Mouse (Mus musculus) liver, embryonic 13.5 days (tissue): ENCODE results near the gene Tmem50b. TPM values are rescaled to one million over a fixed set of nuclear protein-coding genes. Genes with fewer than 3 reads are reported as not detected.

Experiments
- ATAC-seq: fragments of 200-750 bp; cut with Nextera tagmentation; 2 replicates; pipeline ENCODE4 v1.8.0; 2017; ENCODE audit warnings: low read depth, mild to moderate bottlenecking, moderate number of reproducible peaks, moderate library complexity
- DNase-seq: peaks from one replicate; pipeline ENCODE4 v3.0.0; 2022
- H3K27ac ChIP-seq: fragments of 300-500 bp; sonication (generic); 2 replicates; pipeline ENCODE4 v1.5.1; 2015; ENCODE audit warnings: moderate library complexity, mild to moderate bottlenecking, inconsistent platforms
- H3K27me3 ChIP-seq: fragments of 300-500 bp; sonication (generic); 2 replicates; pipeline ENCODE4 v1.6.1; 2015; ENCODE audit warnings: mild to moderate bottlenecking, inconsistent platforms
- H3K36me3 ChIP-seq: fragments of 300-500 bp; sonication (generic); 2 replicates; pipeline ENCODE4 v1.6.1; 2015; ENCODE audit warnings: mild to moderate bottlenecking, inconsistent platforms
- H3K4me1 ChIP-seq: fragments of 300-500 bp; sonication (generic); replicated peaks from 2 replicates; pipeline ENCODE4 v1.6.1; 2015; ENCODE audit warnings: inconsistent platforms
- H3K4me2 ChIP-seq: fragments of 300-500 bp; sonication (generic); 2 replicates; pipeline ENCODE4 v1.6.1; 2015; ENCODE audit warnings: inconsistent platforms, mild to moderate bottlenecking, moderate library complexity
- H3K4me3 ChIP-seq: fragments of 300-500 bp; sonication (generic); replicated peaks from 2 replicates; pipeline ENCODE4 v1.5.1; 2015; ENCODE audit warnings: mild to moderate bottlenecking, inconsistent platforms
- H3K9ac ChIP-seq: fragments of 300-500 bp; sonication (generic); 2 replicates; pipeline ENCODE4 v1.6.1; 2015; ENCODE audit warnings: mild to moderate bottlenecking, inconsistent platforms
- H3K9me3 ChIP-seq: fragments of 300-500 bp; sonication (generic); replicated peaks from 2 replicates; pipeline ENCODE4 v1.6.1; 2016; ENCODE audit warnings: inconsistent platforms
- WGBS: fragments of 180-500 bp; shearing (Covaris S2); methylation state at CpG from one replicate; pipeline ENCODE4 v1.1.7; 2015; ENCODE audit not compliant: insufficient replicate concordance; 5-methylcytosine and 5-hydroxymethylcytosine counted together
- polyA plus RNA-seq: library from polyadenylated mRNA; unstranded; fragments of >200 nt; fragmentation: Nextera tagmentation; extraction: Ambion mirVana; gene quantifications from 2 replicates; pipeline ENCODE4 v1.2.1, GENCODE M21; 2015

Gene Tmem50b
- polyA plus RNA-seq, 1 experiment from 2014 or later: 5.6 TPM

DNA sequence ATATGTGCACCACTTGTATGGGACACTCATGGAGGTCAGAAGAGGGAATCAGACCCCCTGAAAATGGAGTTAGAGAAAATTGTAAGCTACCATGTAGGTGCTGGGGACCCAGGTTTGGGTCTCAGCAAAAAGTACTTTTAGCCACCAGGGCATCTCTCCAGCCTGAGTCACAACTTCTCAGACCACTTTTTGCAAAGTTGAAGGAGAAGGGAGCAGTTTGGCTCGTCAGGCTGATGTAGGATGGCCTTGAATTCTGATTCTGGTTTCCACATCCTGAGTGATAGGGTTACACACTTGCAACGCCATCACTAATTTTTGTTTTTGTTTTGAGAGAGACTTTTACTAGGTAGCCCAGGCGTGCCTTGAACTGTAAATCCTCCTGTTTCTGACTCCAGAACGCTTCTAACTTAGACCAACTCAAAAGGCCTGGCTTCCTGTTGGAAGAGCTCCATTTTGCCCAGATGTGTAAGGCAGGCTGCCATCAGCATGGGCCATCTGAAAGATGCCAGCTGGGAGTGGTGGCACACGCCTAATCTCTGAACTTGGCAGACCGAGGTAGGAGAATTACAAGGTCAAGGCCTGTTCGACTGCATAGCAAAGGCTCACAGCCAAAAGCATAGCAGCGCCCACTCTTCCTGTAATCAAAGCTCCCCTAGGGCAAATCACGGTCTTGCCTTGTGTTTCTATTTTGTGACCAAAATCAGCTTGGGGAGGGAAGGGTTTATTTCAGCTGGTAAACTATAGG, 12.1 kb upstream of the Tmem50b start:
- no peak overlapping the region for H3K4me3 ChIP-seq
- DNase-seq: no peak

DNA sequence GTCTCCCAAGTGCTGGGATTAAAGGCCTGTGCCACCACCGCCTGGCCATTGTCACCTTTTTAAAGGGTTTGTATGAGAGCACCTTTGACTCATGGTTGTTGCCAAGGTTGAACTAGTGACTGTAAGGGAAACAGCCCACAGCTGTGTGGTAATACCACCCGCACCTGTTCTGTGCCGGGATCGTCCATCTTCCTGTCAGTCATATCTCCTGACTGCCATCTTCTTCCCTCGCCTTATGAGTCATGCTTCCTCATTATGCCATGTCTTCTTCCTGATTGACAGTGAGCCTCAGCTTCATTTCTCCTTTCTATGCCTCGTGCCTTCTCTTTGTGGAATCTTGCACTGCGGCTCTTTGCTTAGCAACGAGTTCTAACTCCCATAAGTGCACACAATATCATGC, 9.4 kb upstream of the Tmem50b start:
- Histone ChIP-seq H3K9ac (no peak overlapping the region), H3K4me3 (no peak overlapping the region), H3K27me3 (peaks cover 2% of the 10 kb centered on the region; the same call in 1 of the 2 replicates), H3K27ac (no peak overlapping the region), H3K4me1 (no peaks in the 10 kb centered on the region), H3K9me3 (no peaks in the 10 kb centered on the region), H3K4me2 (no peak overlapping the region), H3K36me3 (no peaks in the 10 kb centered on the region)
- DNase-seq: no peak
- WGBS: 51% methylated on average over 8 of the region's 8 CpGs
- no peak for ATAC-seq

More for the DNA sequence above, 12.1 kb upstream of the Tmem50b start:
- no peaks in the 10 kb centered on the region for H3K36me3 ChIP-seq
- H3K27me3 ChIP-seq: no peaks in the 10 kb centered on the region
- no peak for ATAC-seq
- no peak overlapping the region for H3K4me2 ChIP-seq
- WGBS: 64% methylated on average over 9 of the region's 9 CpGs
- H3K9ac ChIP-seq: no peak overlapping the region
- H3K9me3 ChIP-seq: no peaks in the 10 kb centered on the region
- H3K4me1 ChIP-seq: no peaks in the 10 kb centered on the region
- no peak overlapping the region for H3K27ac ChIP-seq

DNA sequence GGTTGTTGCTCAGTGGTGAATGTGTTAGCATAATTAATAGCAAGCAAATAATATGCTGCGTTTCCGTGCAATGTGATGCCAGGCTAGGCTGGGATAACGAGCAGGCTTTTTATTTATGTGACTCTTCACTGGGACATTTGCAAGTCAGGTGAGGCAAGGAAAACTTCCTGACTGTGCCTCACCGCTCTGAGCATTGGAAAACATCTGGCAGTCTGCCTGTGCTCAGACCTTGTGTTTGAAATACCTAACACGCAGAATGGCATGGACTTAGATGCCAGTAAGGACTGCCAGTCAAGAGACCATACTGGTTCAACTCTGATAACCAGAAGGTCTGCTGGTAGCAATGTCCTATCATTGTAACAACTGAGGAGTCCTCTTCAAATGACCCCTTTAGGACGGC, 7.6 kb upstream of the Tmem50b start:
- DNase-seq: no peak
- Histone ChIP-seq H3K27ac (no peak overlapping the region), H3K27me3 (peaks cover 14% of the 10 kb centered on the region; the same call in 1 of the 2 replicates), H3K4me3 (no peak overlapping the region), H3K9ac (no peak overlapping the region), H3K4me1 (no peaks in the 10 kb centered on the region; the same call in 1 of the 2 replicates), H3K36me3 (no peaks in the 10 kb centered on the region), H3K9me3 (no peaks in the 10 kb centered on the region), H3K4me2 (no peak overlapping the region)
- 78% methylated on average over 6 of the region's 6 CpGs for WGBS
- ATAC-seq: no peak

DNA sequence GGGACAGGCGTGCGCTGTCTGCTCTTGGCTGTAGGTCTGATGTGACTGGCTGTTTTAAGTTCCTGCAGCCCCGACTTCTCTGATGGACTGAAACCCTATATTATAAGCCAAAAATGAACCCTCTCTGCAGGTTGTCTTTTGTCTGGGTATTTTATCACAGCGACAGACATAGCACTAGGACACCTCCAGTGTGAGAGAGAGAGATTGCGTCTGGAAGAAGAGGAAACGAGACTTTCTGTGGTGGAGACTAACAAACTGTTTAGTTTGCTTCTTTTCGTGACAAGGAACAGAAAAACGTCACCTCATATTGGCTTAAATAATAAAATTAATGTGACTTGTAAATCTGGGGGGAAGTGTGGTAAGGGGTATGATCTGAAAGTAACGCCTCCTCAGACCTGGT, 4.1 kb upstream of the Tmem50b start:
- WGBS: 60% methylated on average over 9 of the region's 9 CpGs
- no peak overlapping the region for H3K4me2 ChIP-seq
- H3K27me3 ChIP-seq: peaks cover 33% of the 10 kb centered on the region
- peaks cover 11% of the 10 kb centered on the region for H3K4me1 ChIP-seq
- no peak overlapping the region for H3K4me3 ChIP-seq
- no peak overlapping the region for H3K9ac ChIP-seq
- DNase-seq (no peak), ATAC-seq (no peak)
- H3K27ac ChIP-seq: no peak overlapping the region
- no peaks in the 10 kb centered on the region for H3K9me3 ChIP-seq
- H3K36me3 ChIP-seq: no peaks in the 10 kb centered on the region

DNA sequence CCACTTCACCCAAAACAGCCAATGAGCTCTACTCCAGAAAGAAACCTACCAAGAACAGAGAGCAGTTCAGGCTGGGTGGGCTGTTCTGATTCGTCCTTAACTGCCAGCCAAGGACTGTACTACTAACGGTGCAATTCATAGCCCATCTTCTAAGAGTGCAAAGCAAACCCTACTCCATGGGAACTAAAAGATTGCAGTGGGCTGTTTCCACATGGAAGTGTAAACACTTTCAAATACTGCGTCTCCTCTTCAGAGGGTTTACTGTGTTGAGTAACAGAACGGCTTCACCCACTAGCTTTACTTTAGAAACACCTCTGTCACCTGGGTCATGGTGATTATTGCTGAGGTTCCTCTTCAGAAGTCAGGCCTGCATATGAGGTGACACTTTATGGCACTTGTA, 3.5 kb upstream of the Tmem50b start:
- ATAC-seq (no peak), DNase-seq (no peak)
- Histone ChIP-seq H3K27ac (no peak overlapping the region), H3K27me3 (peaks cover 36% of the 10 kb centered on the region), H3K36me3 (no peaks in the 10 kb centered on the region), H3K9ac (no peak overlapping the region), H3K4me1 (peaks cover 18% of the 10 kb centered on the region), H3K9me3 (no peaks in the 10 kb centered on the region), H3K4me3 (no peak overlapping the region), H3K4me2 (no peak overlapping the region)
- 56% methylated on average over 4 of the region's 4 CpGs for WGBS

DNA sequence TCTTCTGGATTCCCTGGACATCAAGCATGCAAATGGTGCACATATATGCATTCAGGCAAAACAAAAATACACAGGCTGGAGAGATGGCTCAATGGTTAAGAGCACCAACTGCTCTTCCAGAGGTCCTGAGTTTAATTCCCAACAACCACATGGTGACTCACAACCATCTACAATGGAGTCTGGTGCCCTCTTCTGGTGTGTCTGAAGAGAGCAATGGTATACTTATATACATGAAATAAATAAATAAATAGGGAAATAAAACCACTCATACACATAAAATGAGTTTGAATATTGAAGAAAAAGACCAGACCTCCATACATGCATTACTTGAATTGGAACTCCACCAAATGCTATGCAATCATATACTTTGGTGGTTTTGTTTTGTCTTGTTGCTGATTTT, 1.6 kb upstream of the Tmem50b start:
- peaks cover 19% of the 10 kb centered on the region for H3K4me1 ChIP-seq
- H3K4me2 ChIP-seq: no peak overlapping the region
- no peaks in the 10 kb centered on the region for H3K9me3 ChIP-seq
- H3K27ac ChIP-seq: no peak overlapping the region
- no peak for ATAC-seq
- no peak overlapping the region for H3K9ac ChIP-seq
- no peak for DNase-seq
- peaks cover 45% of the 10 kb centered on the region for H3K27me3 ChIP-seq
- H3K4me3 ChIP-seq: no peak overlapping the region
- no peaks in the 10 kb centered on the region for H3K36me3 ChIP-seq

DNA sequence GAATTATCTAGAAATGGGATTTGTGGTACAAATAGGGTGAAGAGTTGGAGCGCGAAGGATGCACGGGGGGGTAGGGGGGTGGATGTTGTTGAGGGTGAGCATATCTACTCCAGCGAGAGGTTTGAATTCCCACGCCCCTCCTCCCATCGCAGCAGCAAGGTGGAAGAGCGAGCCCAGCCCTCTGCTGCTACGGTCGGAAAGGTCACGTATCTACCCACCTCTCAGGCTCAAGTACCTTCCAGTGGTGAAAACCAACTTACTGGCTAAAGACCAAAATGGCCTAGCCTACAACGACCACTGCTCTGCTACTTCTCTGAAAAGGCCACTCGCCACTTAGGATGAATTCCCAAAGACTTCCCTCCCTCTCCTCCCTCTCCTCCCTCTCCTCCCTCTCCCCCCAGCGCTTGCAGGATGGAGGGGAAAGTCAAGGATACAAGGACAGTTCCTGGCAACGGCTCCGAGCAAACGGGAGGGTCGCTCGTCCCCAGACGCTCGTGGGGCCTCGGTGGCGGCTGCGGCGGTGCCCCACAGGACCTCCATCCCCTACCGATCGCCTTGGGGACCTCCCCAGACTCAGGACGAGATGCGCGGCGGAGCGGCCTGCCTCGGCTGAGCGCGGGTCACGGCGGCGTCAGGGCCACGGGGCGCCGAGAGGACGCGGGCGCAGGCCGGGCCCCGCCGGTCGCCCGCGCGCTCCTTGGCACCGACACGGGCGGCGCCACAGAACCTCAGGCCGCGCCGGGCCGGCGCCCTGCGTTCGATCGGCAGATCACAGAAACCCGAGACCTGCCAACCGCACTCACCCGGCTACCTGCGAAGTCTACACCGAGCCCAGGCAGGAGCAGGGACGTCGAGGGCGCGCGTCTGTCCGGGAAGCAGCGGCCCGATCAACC, 575 bp downstream of the Tmem50b start:
- peak overlapping the region; percentile 77 for H3K4me3 ChIP-seq
- peaks cover 31% of the 10 kb centered on the region for H3K4me1 ChIP-seq
- H3K9ac ChIP-seq: peak overlapping the region; percentile 80
- H3K27me3 ChIP-seq: peaks cover 43% of the 10 kb centered on the region
- under 1% methylated on average over 72 of the region's 75 CpGs for WGBS
- H3K9me3 ChIP-seq: no peaks in the 10 kb centered on the region
- H3K36me3 ChIP-seq: no peaks in the 10 kb centered on the region
- peak overlapping the region; percentile 100 for H3K4me2 ChIP-seq
- peak; percentile 13 for DNase-seq
- H3K27ac ChIP-seq: no peak overlapping the region; the same call in 1 of the 2 replicates
- ATAC-seq: peak; percentile 64

DNA sequence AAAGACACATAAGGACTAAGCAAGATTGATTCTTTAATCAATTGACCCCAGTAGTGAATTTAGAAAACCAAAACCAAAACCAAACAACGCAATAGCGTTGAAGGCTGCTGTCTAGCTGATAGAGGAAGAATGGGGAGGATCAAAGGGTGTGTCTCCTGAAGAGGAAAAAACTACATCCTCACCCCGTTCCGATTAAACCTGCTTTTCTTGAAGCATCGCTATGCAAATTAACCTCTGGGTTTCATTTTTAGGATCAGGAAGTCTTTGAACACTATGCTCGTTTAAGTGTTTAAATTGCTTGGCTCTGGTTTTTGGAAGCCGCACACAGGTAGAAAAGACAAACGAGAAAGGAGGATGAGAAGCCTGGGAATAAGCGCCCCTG, 1.2 kb downstream of the Tmem50b start:
- Histone ChIP-seq H3K27me3 (peaks cover 37% of the 10 kb centered on the region), H3K36me3 (no peaks in the 10 kb centered on the region), H3K9ac (peak overlapping the region; percentile 80), H3K9me3 (no peaks in the 10 kb centered on the region), H3K4me2 (peak overlapping the region; percentile 100), H3K4me1 (peaks cover 31% of the 10 kb centered on the region), H3K4me3 (peak overlapping the region; percentile 77), H3K27ac (no peak overlapping the region)
- 12% methylated on average over 9 of the region's 9 CpGs for WGBS
- DNase-seq: no peak
- no peak for ATAC-seq

DNA sequence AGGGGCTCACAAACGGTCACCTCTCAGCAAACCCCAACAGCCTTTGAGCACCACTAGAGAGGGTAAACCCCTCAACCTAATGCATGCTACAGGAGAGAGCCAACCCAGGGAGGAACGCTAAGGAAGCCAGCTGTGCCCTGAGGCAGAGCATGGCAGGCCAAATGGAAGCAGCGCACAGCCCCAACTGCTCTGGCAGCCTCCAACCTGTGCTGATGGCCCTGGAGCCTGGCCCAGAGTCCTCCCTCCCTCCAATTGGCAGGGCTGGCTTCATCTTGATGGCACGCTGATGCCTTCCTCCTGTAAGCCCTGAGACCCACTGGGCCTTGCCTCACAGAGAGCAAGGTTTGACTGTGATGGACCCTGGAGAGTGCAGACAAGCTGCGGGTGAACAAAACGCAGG, 2.5 kb downstream of the Tmem50b start:
- Histone ChIP-seq H3K27me3 (peaks cover 30% of the 10 kb centered on the region), H3K27ac (no peak overlapping the region), H3K9me3 (no peaks in the 10 kb centered on the region), H3K9ac (no peak overlapping the region), H3K4me2 (no peak overlapping the region), H3K4me3 (no peak overlapping the region), H3K36me3 (no peaks in the 10 kb centered on the region), H3K4me1 (peaks cover 31% of the 10 kb centered on the region)
- 78% methylated on average over 6 of the region's 6 CpGs for WGBS
- DNase-seq: no peak
- no peak for ATAC-seq

DNA sequence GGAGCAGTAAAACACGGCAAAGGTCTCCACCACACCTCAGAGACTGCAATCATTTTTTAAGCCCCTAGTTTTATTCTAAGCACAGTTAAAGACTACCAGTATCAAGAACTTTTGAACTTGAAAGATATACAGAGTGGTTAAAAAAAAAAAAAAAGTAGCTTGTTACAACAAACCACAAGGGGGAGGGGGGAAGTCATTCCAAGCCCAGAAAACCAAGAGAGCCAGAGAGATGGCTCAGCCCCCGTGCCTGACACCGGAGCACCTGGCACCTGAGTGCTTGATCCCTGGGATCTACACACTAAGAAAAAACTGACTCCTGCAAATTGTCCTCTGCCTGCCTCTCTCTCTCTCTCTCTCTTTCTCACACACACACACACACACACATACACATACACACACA, 4.3 kb downstream of the Tmem50b start:
- no peaks in the 10 kb centered on the region for H3K9me3 ChIP-seq
- H3K4me3 ChIP-seq: no peak overlapping the region
- no peaks in the 10 kb centered on the region for H3K36me3 ChIP-seq
- no peak overlapping the region for H3K4me2 ChIP-seq
- H3K9ac ChIP-seq: no peak overlapping the region
- H3K27ac ChIP-seq: no peak overlapping the region
- ATAC-seq: no peak
- H3K27me3 ChIP-seq: peaks cover 19% of the 10 kb centered on the region
- peaks cover 31% of the 10 kb centered on the region for H3K4me1 ChIP-seq
- WGBS: 60% methylated on average over 3 of the region's 3 CpGs
- no peak for DNase-seq

DNA sequence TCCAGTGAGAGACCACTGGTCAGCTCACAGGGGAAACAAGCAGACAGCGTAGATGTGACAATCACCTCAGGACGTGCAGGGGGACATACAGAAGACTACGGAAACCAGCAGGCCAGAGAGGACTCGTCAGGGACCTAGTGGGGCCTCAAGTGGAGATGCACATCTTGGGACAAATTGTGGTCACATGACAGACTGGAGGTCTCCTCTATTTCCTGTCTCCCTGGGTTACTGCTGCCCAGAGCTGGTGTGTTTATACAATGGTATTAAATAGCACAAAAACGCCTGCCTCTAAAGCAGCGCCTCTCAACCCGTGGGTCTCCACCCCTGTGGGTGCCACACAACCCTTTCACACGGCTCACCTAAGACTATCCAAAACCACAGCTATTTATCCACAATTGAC, 5.4 kb downstream of the Tmem50b start:
- ATAC-seq (no peak), DNase-seq (no peak)
- H3K4me3 ChIP-seq: no peak overlapping the region
- no peak overlapping the region for H3K27ac ChIP-seq
- no peaks in the 10 kb centered on the region for H3K9me3 ChIP-seq
- no peak overlapping the region for H3K4me2 ChIP-seq
- peaks cover 16% of the 10 kb centered on the region for H3K27me3 ChIP-seq
- H3K36me3 ChIP-seq: no peaks in the 10 kb centered on the region
- H3K4me1 ChIP-seq: peaks cover 30% of the 10 kb centered on the region
- H3K9ac ChIP-seq: no peak overlapping the region
- 42% methylated on average over 8 of the region's 8 CpGs for WGBS
